Mouse (Mus musculus) myocyte (in vitro differentiated cells): ENCODE data around the gene Lzts2.

ENCODE experiments used
- CEBPB ChIP-seq: IDR thresholded peaks from 2 replicates; pipeline ENCODE4 v1.6.1; 2011; ENCODE audit warnings: mild to moderate bottlenecking, moderate library complexity; ENCODE audit not compliant: poor library complexity, insufficient read depth, severe bottlenecking
- E2F4 ChIP-seq: IDR thresholded peaks from one replicate; pipeline ENCODE4 v1.6.1; 2011; ENCODE audit warnings: mild to moderate bottlenecking, control low read depth, moderate library complexity; ENCODE audit not compliant: insufficient read depth
- MAX ChIP-seq: IDR thresholded peaks from one replicate; pipeline ENCODE4 v1.6.1; 2011; ENCODE audit warnings: low read depth, mild to moderate bottlenecking, control low read depth
- MYOD1 ChIP-seq, 3 experiments: IDR thresholded peaks; one replicate each; pipeline ENCODE4 v1.6.1; 2011; ENCODE audit warnings: control low read depth in 2 of 3, low read depth in 2 of 3, mild to moderate bottlenecking in 2 of 3, moderate library complexity in 1 of 3; ENCODE audit not compliant: insufficient read length in 2 of 3, control insufficient read depth in 1 of 3
- MYOG ChIP-seq, 3 experiments: IDR thresholded peaks; one replicate each; pipeline ENCODE4 v1.6.1; 2011; ENCODE audit warnings: control low read depth in 2 of 3, low read depth in 2 of 3, mild to moderate bottlenecking in 2 of 3; ENCODE audit not compliant: insufficient read length in 2 of 3, control insufficient read depth in 1 of 3, insufficient read depth in 1 of 3
- POLR2A ChIP-seq: IDR thresholded peaks from one replicate; pipeline ENCODE4 v1.6.1; 2011; ENCODE audit warnings: low read depth, mild to moderate bottlenecking, control low read depth, moderate library complexity; ENCODE audit not compliant: insufficient read length
- POLR2AphosphoS2 ChIP-seq: IDR thresholded peaks from one replicate; pipeline ENCODE4 v1.6.1; 2011; ENCODE audit warnings: low read depth, control low read depth; ENCODE audit not compliant: insufficient read length
- SRF ChIP-seq: IDR thresholded peaks from one replicate; pipeline ENCODE4 v1.6.1; 2011; ENCODE audit warnings: low read depth; ENCODE audit not compliant: control insufficient read depth, insufficient read length
- TCF12 ChIP-seq: IDR thresholded peaks from one replicate; pipeline ENCODE4 v1.6.1; 2011; ENCODE audit warnings: mild to moderate bottlenecking, control low read depth; ENCODE audit not compliant: poor library complexity, insufficient read depth, severe bottlenecking
- TCF3 ChIP-seq: IDR thresholded peaks from one replicate; pipeline ENCODE4 v1.6.1; 2011; ENCODE audit warnings: low read depth, control low read depth; ENCODE audit not compliant: insufficient read length
- USF1 ChIP-seq: IDR thresholded peaks from one replicate; pipeline ENCODE4 v1.6.1; 2011; ENCODE audit warnings: low read depth, mild to moderate bottlenecking, control low read depth, moderate library complexity

DNA sequence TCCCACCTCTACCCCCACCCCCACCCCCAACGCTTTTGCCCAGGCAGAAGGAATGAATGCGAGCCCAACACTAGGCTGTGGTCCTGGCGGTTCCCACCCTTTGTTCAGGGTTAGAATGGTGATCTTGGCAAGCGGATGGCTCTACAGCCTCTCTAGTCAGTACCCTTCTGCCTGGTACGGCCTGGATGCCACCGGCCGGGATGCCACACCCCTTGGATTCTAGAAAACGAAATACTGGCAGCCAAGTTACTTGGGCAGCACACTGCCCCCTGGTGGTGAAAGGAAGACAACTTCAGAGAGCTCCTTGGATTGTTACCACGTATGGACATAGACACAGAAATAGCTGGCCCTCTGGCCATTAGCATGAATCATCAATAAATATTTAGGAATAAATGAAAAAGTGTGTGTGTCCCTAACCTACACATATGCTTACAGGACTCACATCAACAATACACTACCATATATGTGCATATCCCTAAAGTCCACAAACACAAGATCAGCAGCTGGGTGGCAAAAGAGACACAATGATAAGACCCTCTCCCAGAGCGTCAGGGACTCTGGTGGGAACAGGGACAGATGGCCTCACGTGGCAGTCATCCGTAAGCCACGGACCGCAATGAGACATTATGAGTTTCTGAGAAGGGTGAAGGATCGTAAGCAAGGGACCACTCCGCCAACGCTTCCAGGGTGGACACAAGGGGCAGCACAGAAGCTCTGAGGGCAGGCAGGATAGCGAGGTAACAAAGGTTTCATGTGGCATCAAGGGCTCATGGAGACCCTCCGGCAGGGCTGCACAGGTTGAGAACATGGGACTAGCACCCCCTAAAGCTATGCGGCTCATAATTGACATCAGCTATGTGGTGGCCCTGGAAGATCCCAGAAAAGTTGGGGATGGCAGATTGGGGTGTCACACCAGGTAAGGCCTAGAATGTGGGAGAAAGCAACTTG lies 16.8 kb downstream of the Lzts2 start:
- TF ChIP-seq USF1, result no peak
- no peak for TF ChIP-seq POLR2AphosphoS2
- TF ChIP-seq POLR2A, result no peak
- no peak for TF ChIP-seq E2F4
- no peak for TF ChIP-seq MYOG (IDR thresholded peaks at IDR 0.05; ENCODE audit: control insufficient read depth in 1 of 3, insufficient read depth in 1 of 3, insufficient read length in 2 of 3, low read depth in 2 of 3)
- no peak for TF ChIP-seq TCF12
- no peak for TF ChIP-seq MAX
- TF ChIP-seq CEBPB, result no peak
- TF ChIP-seq MYOD1 (IDR thresholded peaks at IDR 0.05; ENCODE audit: control insufficient read depth in 1 of 3, insufficient read length in 2 of 3, low read depth in 2 of 3), result no peak
- TF ChIP-seq TCF3, result no peak
- TF ChIP-seq SRF, result no peak
